22 mouse cellular contexts compared by ENCODE assay signal in genomic region chr16:91822759-91823158, GRCm38 (mm10).
DNase-seq lines count a peak whose midpoint lies in the region; ATAC-seq and TF ChIP-seq lines count a peak whose summit lies in the region.
"Had no signal": no experiment of that assay in that cellular context is flagged by ENCODE, and none has a peak within 500 bp of the region (broad histone marks: within the 10 kb centered on the region; RNA-seq: fewer than 3 reads in every experiment).

No protein-coding gene starts in this region.

- no peak for DNase-seq in heart, postnatal 10 days
- DNase-seq in liver, embryonic 14.5 days (ENCODE audit: low read depth in 3 of 3, low spot score in 3 of 3), result peak; percentile 67 to 78 (median 68)
- no peak for DNase-seq in thymus, postnatal 0 days (ENCODE audit: low spot score)
- no peak for DNase-seq in hindbrain, embryonic 14.5 days (ENCODE audit: low spot score)
- DNase-seq in urinary bladder, adult 18-20 months (ENCODE audit: low spot score in 2 of 2), result no peak
- DNase-seq: adrenal gland, postnatal 14 days; cerebellum, adult 9-10 months; heart, postnatal 14 days; kidney, adult 8-10 months; kidney, postnatal 10 days; lung, adult 18-20 months; lung, postnatal 10 days; right cerebral cortex, postnatal 14 days; thymus, postnatal 14 days had no signal

- no peak overlapping the region for H3K9ac ChIP-seq in heart, embryonic 12.5 days
- peak overlapping the region; percentile 52 for H3K9ac ChIP-seq in liver, embryonic 14.5 days (replicated peaks)
- H3K9ac ChIP-seq in forebrain, embryonic 12.5 days, result no peak overlapping the region
- H3K9ac ChIP-seq in hindbrain, embryonic 14.5 days, result no peak overlapping the region
- H3K9ac ChIP-seq: embryonic facial prominence, embryonic 15.5 days; hindbrain, embryonic 13.5 days; midbrain, embryonic 13.5 days had no signal

- peaks cover 22% of the 10 kb centered on the region for H3K4me1 ChIP-seq in heart, embryonic 12.5 days (replicated peaks)
- H3K4me1 ChIP-seq in erythroblast, embryonic 14.5 days (ENCODE audit: control insufficient read depth), result peaks cover 67% of the 10 kb centered on the region
- peaks cover 24 to 31% of the 10 kb centered on the region in 2 experiments for H3K4me1 ChIP-seq in liver, embryonic 14.5 days (replicated peaks; ENCODE audit: control insufficient read depth in 2 of 2, insufficient read depth in 2 of 2, low read length in 1 of 2)
- H3K4me1 ChIP-seq in forebrain, embryonic 12.5 days, result peaks cover 11% of the 10 kb centered on the region
- H3K4me1 ChIP-seq in hindbrain, embryonic 14.5 days (replicated peaks; ENCODE audit: control insufficient read depth, insufficient read depth, low read length), result no peaks in the 10 kb centered on the region

- ATAC-seq in heart, embryonic 12.5 days (ENCODE audit: insufficient number of reproducible peaks, low FRiP score), result peak; percentile 30; the same call in 1 of the 2 replicates
- ATAC-seq in liver, embryonic 14.5 days (ENCODE audit: insufficient read depth), result peak; percentile 85
- ATAC-seq in forebrain, embryonic 12.5 days (ENCODE audit: low FRiP score), result no peak
- ATAC-seq in hindbrain, embryonic 14.5 days (ENCODE audit: low FRiP score), result no peak
- ATAC-seq: inflammation-experienced regulatory T-cells, adult 6 months; midbrain, embryonic 13.5 days had no signal

- no peak overlapping the region for H3K4me2 ChIP-seq in heart, embryonic 12.5 days
- peak overlapping the region; percentile 61 for H3K4me2 ChIP-seq in liver, embryonic 14.5 days (ENCODE audit: low read depth)
- no peak overlapping the region for H3K4me2 ChIP-seq in forebrain, embryonic 12.5 days
- no peak overlapping the region for H3K4me2 ChIP-seq in hindbrain, embryonic 14.5 days (replicated peaks)
- H3K4me2 ChIP-seq: embryonic facial prominence, embryonic 15.5 days; hindbrain, embryonic 13.5 days; midbrain, embryonic 13.5 days had no signal

- WGBS in heart, embryonic 12.5 days, result 61% methylated on average over 6 of the region's 6 CpGs
- 28% methylated on average over 6 of the region's 6 CpGs for WGBS in liver, embryonic 14.5 days (ENCODE audit: insufficient replicate concordance)
- WGBS in forebrain, embryonic 12.5 days, result 89% methylated on average over 6 of the region's 6 CpGs
- WGBS in hindbrain, embryonic 14.5 days, result 95% methylated on average over 6 of the region's 6 CpGs

- no peaks in the 10 kb centered on the region for H3K27me3 ChIP-seq in heart, embryonic 12.5 days (replicated peaks)
- no peaks in the 10 kb centered on the region; the same call in 1 of the 2 replicates for H3K27me3 ChIP-seq in erythroblast, embryonic 14.5 days (ENCODE audit: control insufficient read depth)
- no peaks in the 10 kb centered on the region for H3K27me3 ChIP-seq in liver, embryonic 14.5 days (ENCODE audit: control insufficient read depth, insufficient read depth, low read length)
- H3K27me3 ChIP-seq in forebrain, embryonic 12.5 days, result no peaks in the 10 kb centered on the region
- H3K27me3 ChIP-seq in hindbrain, embryonic 14.5 days (ENCODE audit: control insufficient read depth, insufficient read depth, low read length), result no peaks in the 10 kb centered on the region
- H3K27me3 ChIP-seq: embryonic facial prominence, embryonic 15.5 days; hindbrain, embryonic 13.5 days; midbrain, embryonic 13.5 days had no signal

- H3K27ac ChIP-seq in heart, embryonic 12.5 days (ENCODE audit: poor library complexity, severe bottlenecking), result no peak overlapping the region
- H3K27ac ChIP-seq in liver, embryonic 14.5 days, result peak overlapping the region; percentile 58
- H3K27ac ChIP-seq in forebrain, embryonic 12.5 days, result no peak overlapping the region
- no peak overlapping the region for H3K27ac ChIP-seq in hindbrain, embryonic 14.5 days
- H3K27ac ChIP-seq: embryonic facial prominence, embryonic 15.5 days; heart, embryonic 10.5 days; hindbrain, embryonic 13.5 days; midbrain, embryonic 13.5 days had no signal

- TF ChIP-seq EP300 in liver, embryonic 14.5 days (IDR thresholded peaks at IDR 0.05; ENCODE audit: low read depth), result peak; percentile 85

- peaks cover 7% of the 10 kb centered on the region; the same call in 1 of the 2 replicates for H3K9me3 ChIP-seq in heart, embryonic 12.5 days (replicated peaks)
- peaks cover 10% of the 10 kb centered on the region for H3K9me3 ChIP-seq in erythroblast, embryonic 14.5 days (ENCODE audit: control insufficient read depth, low read length)
- H3K9me3 ChIP-seq in liver, embryonic 14.5 days (ENCODE audit: control insufficient read depth, low read length), result no peaks in the 10 kb centered on the region
- no peaks in the 10 kb centered on the region for H3K9me3 ChIP-seq in forebrain, embryonic 12.5 days
- no peaks in the 10 kb centered on the region for H3K9me3 ChIP-seq in hindbrain, embryonic 14.5 days (ENCODE audit: control insufficient read depth, low read length)
- H3K9me3 ChIP-seq: embryonic facial prominence, embryonic 15.5 days; heart, embryonic 10.5 days; hindbrain, embryonic 13.5 days; midbrain, embryonic 13.5 days had no signal

- intact Hi-C loops in heart, postnatal 10 days (cut with DNase I), result no loop called here

- no peak for TF ChIP-seq CTCF in liver, embryonic 14.5 days (IDR thresholded peaks at IDR 0.05; ENCODE audit: low read depth)

- H3K36me3 ChIP-seq in heart, embryonic 12.5 days, result peaks cover 55% of the 10 kb centered on the region
- H3K36me3 ChIP-seq in erythroblast, embryonic 14.5 days (ENCODE audit: control insufficient read depth), result peaks cover 100% of the 10 kb centered on the region
- H3K36me3 ChIP-seq in liver, embryonic 14.5 days (replicated peaks; ENCODE audit: control insufficient read depth, insufficient read depth, low read depth), result peaks cover 78% of the 10 kb centered on the region
- H3K36me3 ChIP-seq in forebrain, embryonic 12.5 days (replicated peaks), result peaks cover 55% of the 10 kb centered on the region
- H3K36me3 ChIP-seq in hindbrain, embryonic 14.5 days (replicated peaks; ENCODE audit: control insufficient read depth, insufficient read depth), result peaks cover 67% of the 10 kb centered on the region

- H3K4me3 ChIP-seq in heart, embryonic 12.5 days, result no peak overlapping the region
- peak overlapping the region; percentile 15 for H3K4me3 ChIP-seq in erythroblast, embryonic 14.5 days (replicated peaks)
- H3K4me3 ChIP-seq in liver, embryonic 14.5 days (ENCODE audit: insufficient read depth in 1 of 2, low read depth in 2 of 2, low read length in 2 of 2), result no peak overlapping the region
- no peak overlapping the region for H3K4me3 ChIP-seq in forebrain, embryonic 12.5 days (replicated peaks)
- no peak overlapping the region for H3K4me3 ChIP-seq in hindbrain, embryonic 14.5 days (replicated peaks; ENCODE audit: low read length)
- H3K4me3 ChIP-seq: embryonic facial prominence, embryonic 15.5 days; heart, embryonic 10.5 days; hindbrain, embryonic 13.5 days; midbrain, embryonic 13.5 days had no signal

Comparison
In these comparisons a context has a peak if more than half of its experiments do, and no peak if none do; other contexts are left out.
1. ATAC-seq: peak in heart, embryonic 12.5 days (single experiment) and liver, embryonic 14.5 days (single experiment); none in forebrain, embryonic 12.5 days (single experiment) and hindbrain, embryonic 14.5 days (single experiment).
2. DNase-seq: peak in liver, embryonic 14.5 days (3 of 3); none in heart, postnatal 10 days (0 of 2), thymus, postnatal 0 days (single experiment), hindbrain, embryonic 14.5 days (single experiment) and urinary bladder, adult 18-20 months (0 of 2).